Mouse (Mus musculus) stomach, postnatal 0 days (tissue): ENCODE data around the gene Gm5622.

Experiments
- CTCF ChIP-seq: IDR thresholded peaks from 2 replicates; pipeline ENCODE4 v1.5.1; 2016; ENCODE audit warnings: antibody characterized with exemption, low read depth, mild to moderate bottlenecking, moderate library complexity
- EP300 ChIP-seq: optimal IDR thresholded peaks from 2 replicates; pipeline ENCODE3; 2016; ENCODE audit warnings: antibody characterized with exemption

DNA sequence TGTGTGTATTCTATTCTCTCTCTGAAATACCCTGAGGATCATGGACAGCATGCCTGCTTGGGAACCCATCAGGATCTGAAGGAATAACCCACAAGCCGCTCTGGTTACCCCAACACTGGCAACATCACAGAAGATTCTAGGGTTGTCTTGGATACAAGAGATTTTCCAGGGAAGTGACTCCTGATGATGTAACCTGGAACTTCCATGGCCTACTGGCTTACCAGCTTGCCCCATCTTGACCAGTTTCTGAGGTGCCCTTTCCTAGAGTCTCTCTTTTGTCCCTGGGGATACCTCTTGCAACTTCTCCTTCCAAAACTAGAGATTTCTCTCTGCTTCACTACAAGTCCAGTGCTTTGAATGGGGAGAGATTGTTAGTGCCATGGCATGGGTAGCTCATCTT, 58.6 kb downstream of the Gm5622 start, which contains the start of gene Gm17078:
- TF ChIP-seq CTCF (no peak), EP300 (no peak)
